Mouse (Mus musculus): Measurements from ENCODE around the gene Glb1. TPM values are rescaled to one million over a fixed set of nuclear protein-coding genes. Genes with fewer than 3 reads are reported as not detected.

Gene Glb1
- polyA plus RNA-seq, 1 experiment: 0.13 TPM

DNA sequence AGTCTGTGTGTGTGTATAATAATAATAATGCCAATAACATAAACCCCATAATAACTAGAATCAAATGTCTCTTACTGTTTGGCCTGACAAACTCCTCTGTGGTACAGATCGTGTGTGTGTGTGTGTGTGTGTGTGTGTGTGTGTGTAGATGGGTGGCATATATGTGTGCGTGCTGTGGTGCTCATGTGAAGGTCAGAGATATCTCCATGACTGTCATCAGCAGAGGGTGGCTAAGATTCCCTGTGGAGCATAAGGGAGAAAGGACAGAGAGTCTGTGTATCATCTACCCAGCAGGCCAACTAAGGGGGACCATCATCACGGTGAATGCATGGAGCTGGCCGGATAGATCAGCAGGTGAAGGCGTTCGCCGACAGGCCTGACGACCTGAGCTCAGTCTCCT lies 46.0 kb downstream of the Glb1 start:
- TF ChIP-seq GATA1 (IDR thresholded peaks at IDR 0.05; ENCODE audit: low read length): no peak
- no peak for TF ChIP-seq TAL1 (IDR thresholded peaks at IDR 0.05; ENCODE audit: low read length)
- Histone ChIP-seq H3K36me3 (ENCODE audit: control insufficient read depth) (no peaks in the 10 kb centered on the region), H3K9me3 (ENCODE audit: control insufficient read depth, low read length) (no peaks in the 10 kb centered on the region), H3K4me3 (replicated peaks) (no peak overlapping the region), H3K4me1 (ENCODE audit: control insufficient read depth) (peaks cover 10% of the 10 kb centered on the region), H3K27me3 (ENCODE audit: control insufficient read depth) (no peaks in the 10 kb centered on the region)

DNA sequence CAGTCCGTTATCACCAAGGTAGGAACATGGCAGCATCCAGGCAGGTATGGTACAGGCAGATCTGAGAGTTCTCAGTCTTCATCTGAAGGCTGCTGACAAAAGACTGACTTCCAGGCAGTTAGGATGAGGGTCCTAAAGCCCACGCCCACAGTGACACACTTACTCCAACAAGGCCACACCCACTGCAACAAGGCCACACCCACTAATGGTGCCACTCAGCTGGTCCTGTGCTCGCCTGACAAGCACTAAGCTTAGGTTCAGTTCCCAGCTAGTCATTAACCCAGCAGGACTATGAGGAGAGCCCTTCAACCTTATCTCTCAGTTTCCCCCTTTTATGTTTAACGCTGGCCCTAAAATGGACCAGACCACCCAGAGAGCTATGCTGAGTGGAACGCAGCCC lies 47.8 kb downstream of the Glb1 start:
- TF ChIP-seq TAL1 (IDR thresholded peaks at IDR 0.05; ENCODE audit: low read length): no peak
- TF ChIP-seq GATA1 (IDR thresholded peaks at IDR 0.05; ENCODE audit: low read length): no peak
- no peak overlapping the region for H3K4me3 ChIP-seq (replicated peaks)
- H3K36me3 ChIP-seq (ENCODE audit: control insufficient read depth): no peaks in the 10 kb centered on the region
- H3K4me1 ChIP-seq (ENCODE audit: control insufficient read depth): peaks cover 10% of the 10 kb centered on the region
- H3K27me3 ChIP-seq (ENCODE audit: control insufficient read depth): no peaks in the 10 kb centered on the region
- H3K9me3 ChIP-seq (ENCODE audit: control insufficient read depth, low read length): no peaks in the 10 kb centered on the region

DNA sequence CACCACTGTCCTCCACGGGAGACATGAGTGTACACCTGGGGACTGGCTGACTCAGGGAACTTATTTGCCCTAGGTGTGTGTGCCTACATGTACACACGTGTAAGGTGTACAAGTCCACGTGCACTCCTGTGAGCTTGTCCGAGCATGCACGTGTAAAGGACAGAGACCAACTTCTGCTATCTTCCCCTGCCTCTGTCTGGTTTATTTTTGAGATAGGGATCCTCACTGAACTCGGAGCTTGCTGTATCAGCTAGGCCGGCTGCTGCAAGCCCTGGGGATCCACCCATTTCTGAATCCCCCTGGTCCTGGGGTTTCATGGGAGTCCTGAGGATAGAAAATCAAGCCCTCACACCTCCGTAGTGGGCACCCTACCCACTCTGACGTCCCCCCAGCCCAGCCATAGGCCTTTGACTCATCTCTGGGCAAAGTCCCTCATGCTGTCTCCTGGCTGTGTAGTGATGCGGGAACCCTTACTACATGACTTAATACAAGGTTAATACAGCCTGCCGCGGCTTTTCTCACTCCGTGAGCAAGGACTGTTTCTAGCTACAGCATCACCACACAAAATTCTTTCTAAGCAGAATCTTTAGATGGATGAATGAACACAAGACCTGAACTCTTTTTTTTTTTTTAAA lies 48.4 kb downstream of the Glb1 start:
- no peaks in the 10 kb centered on the region for H3K36me3 ChIP-seq (ENCODE audit: control insufficient read depth)
- TF ChIP-seq GATA1 (IDR thresholded peaks at IDR 0.05; ENCODE audit: low read length) (no peak), TAL1 (IDR thresholded peaks at IDR 0.05; ENCODE audit: low read length) (no peak)
- H3K9me3 ChIP-seq (ENCODE audit: control insufficient read depth, low read length): no peaks in the 10 kb centered on the region
- H3K27me3 ChIP-seq (ENCODE audit: control insufficient read depth): no peaks in the 10 kb centered on the region
- H3K4me3 ChIP-seq (replicated peaks): no peak overlapping the region
- peaks cover 10% of the 10 kb centered on the region for H3K4me1 ChIP-seq (ENCODE audit: control insufficient read depth)

DNA sequence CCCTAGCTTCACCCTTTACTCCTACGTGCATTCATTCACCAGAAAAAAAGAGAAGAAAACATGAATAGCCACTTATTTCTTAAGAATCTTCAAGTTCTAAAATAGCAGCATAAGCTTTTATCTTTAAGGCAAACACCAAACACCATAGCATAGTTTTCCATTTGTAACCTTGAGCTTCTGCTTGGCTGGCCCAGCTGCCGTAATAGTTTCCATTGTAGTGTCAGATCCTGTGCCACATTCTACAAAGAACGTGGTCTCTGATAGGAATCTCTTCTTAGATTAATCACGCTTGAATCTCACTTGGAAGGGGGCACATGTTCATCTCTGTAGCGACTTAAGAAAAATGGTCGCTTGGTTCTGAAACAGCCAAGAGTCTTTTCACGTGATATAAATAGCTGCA lies 50.7 kb downstream of the Glb1 start:
- H3K27me3 ChIP-seq (ENCODE audit: control insufficient read depth): no peaks in the 10 kb centered on the region
- no peaks in the 10 kb centered on the region for H3K36me3 ChIP-seq (ENCODE audit: control insufficient read depth)
- TF ChIP-seq TAL1 (IDR thresholded peaks at IDR 0.05; ENCODE audit: low read length) (no peak), GATA1 (IDR thresholded peaks at IDR 0.05; ENCODE audit: low read length) (no peak)
- H3K4me3 ChIP-seq (replicated peaks): no peak overlapping the region
- H3K9me3 ChIP-seq (ENCODE audit: control insufficient read depth, low read length): no peaks in the 10 kb centered on the region
- H3K4me1 ChIP-seq (ENCODE audit: control insufficient read depth): peaks cover 10% of the 10 kb centered on the region

DNA sequence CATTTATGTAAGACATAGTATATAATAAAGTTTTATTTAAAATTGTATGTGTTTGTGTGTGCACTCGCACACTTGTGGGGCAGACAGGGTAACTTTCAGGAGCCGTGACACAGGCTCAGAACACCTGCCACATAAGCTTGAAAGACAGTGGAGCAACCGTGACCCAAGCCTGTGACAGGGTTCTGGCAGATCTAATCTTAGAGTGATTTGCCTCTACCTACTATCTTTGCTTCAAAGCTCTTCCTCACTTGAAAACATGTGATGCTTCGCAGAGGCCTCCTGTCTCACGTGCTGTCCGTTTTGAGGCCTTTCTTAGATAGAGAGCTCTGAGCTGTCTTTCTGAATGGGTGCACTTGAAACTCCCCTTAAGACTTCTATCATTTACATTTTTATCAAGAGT lies 51.5 kb downstream of the Glb1 start:
- Histone ChIP-seq H3K4me3 (replicated peaks) (no peak overlapping the region), H3K36me3 (ENCODE audit: control insufficient read depth) (no peaks in the 10 kb centered on the region), H3K4me1 (ENCODE audit: control insufficient read depth) (peaks cover 10% of the 10 kb centered on the region), H3K27me3 (ENCODE audit: control insufficient read depth) (no peaks in the 10 kb centered on the region), H3K9me3 (ENCODE audit: control insufficient read depth, low read length) (no peaks in the 10 kb centered on the region)
- TF ChIP-seq GATA1 (IDR thresholded peaks at IDR 0.05; ENCODE audit: low read length) (no peak), TAL1 (IDR thresholded peaks at IDR 0.05; ENCODE audit: low read length) (no peak)

DNA sequence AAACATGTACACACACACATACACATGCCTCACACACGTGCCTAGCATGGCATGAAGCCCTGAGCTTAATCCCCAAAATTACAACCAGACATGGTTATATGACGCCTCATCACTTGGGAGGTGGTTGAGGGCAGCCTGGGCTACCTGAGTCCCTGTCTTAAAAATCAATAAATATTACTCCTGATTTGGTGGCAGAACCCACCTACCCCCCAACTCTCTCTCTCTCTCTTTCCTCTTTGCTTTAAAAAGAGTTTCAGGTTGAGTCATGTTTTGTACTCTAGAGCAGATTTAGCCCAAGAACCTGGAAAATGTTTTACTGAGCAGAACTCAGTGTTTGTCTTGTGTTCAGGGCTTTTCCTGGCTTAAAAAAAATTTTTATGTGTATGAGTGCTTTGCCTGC lies 54.5 kb downstream of the Glb1 start:
- Histone ChIP-seq H3K4me3 (replicated peaks) (no peak overlapping the region), H3K36me3 (ENCODE audit: control insufficient read depth) (no peaks in the 10 kb centered on the region; the same call in 1 of the 2 replicates), H3K27me3 (ENCODE audit: control insufficient read depth) (no peaks in the 10 kb centered on the region), H3K9me3 (ENCODE audit: control insufficient read depth, low read length) (no peaks in the 10 kb centered on the region), H3K4me1 (ENCODE audit: control insufficient read depth) (no peaks in the 10 kb centered on the region)
- no peak for TF ChIP-seq TAL1 (IDR thresholded peaks at IDR 0.05; ENCODE audit: low read length)
- TF ChIP-seq GATA1 (IDR thresholded peaks at IDR 0.05; ENCODE audit: low read length): no peak

DNA sequence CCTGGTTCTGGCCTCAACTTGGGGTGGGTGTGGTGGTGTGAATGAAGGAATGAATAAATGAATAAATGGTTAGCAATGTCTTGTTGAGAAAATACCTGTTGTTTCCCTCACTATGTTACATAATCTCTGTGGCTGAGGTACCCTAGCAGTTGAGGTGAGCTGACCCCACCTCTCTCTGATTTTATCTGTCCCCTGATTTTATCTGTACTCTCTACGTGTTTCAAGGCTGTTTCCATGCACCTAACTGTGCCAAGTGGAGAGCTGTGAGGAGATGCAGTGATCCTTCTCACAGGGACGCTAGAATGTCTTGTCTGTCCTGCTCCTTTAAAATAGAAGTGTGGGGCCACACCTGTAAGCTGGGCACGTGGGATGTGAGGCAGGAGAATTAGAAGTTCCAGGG lies 57.6 kb downstream of the Glb1 start:
- H3K36me3 ChIP-seq (ENCODE audit: control insufficient read depth): no peaks in the 10 kb centered on the region; the same call in 1 of the 2 replicates
- no peak overlapping the region for H3K4me3 ChIP-seq (replicated peaks)
- no peaks in the 10 kb centered on the region for H3K9me3 ChIP-seq (ENCODE audit: control insufficient read depth, low read length)
- TF ChIP-seq TAL1 (IDR thresholded peaks at IDR 0.05; ENCODE audit: low read length) (no peak), GATA1 (IDR thresholded peaks at IDR 0.05; ENCODE audit: low read length) (no peak)
- H3K27me3 ChIP-seq (ENCODE audit: control insufficient read depth): no peaks in the 10 kb centered on the region
- no peaks in the 10 kb centered on the region for H3K4me1 ChIP-seq (ENCODE audit: control insufficient read depth)

DNA sequence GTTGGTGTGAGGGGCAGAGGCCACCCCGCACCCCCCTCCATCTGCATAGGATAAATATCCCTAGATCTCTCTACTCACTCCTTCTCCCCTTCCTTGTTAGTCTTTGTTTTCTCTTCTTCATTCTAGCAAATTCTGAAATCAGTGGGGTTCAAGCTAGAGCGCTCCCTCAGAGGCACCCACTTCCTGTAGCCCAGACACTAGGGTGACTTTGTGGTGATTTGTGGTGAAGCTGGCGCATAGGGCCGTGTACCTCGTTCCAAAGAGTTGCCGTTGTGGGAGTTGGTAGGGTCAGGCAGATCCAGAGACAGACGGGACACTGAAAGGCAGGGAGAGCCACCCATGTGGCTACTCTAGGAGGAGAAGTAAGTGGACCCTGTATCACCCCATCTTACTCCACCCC lies 61.7 kb downstream of the Glb1 start:
- TF ChIP-seq GATA1 (IDR thresholded peaks at IDR 0.05; ENCODE audit: low read length): no peak
- TF ChIP-seq TAL1 (IDR thresholded peaks at IDR 0.05; ENCODE audit: low read length): no peak
- H3K4me1 ChIP-seq (ENCODE audit: control insufficient read depth): peaks cover 15% of the 10 kb centered on the region
- peaks cover 2% of the 10 kb centered on the region; the same call in 1 of the 2 replicates for H3K36me3 ChIP-seq (ENCODE audit: control insufficient read depth)
- no peaks in the 10 kb centered on the region for H3K27me3 ChIP-seq (ENCODE audit: control insufficient read depth)
- no peak overlapping the region for H3K4me3 ChIP-seq (replicated peaks)
- H3K9me3 ChIP-seq (ENCODE audit: control insufficient read depth, low read length): no peaks in the 10 kb centered on the region

DNA sequence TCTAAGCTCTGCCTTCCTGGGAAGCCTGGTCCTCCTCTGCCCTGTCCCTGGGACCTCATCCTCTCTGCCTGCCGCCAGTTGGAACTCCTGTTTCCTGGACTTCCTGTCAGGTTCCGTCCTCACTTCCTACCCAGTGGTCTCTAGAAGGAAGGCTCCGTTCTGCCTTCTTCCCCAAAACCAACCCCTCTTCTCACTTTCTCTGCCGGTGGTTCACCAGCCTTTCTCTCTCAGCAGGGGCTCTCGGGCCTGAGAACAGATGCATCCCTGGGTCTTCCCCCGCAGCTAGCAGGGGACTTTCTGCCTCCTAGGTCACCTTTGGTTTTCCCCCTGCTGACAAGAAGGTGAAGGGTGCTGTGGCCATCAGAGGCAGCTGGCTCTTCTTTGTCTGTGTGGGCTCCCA lies 64.6 kb downstream of the Glb1 start:
- TF ChIP-seq GATA1 (IDR thresholded peaks at IDR 0.05; ENCODE audit: low read length): no peak
- peaks cover 28% of the 10 kb centered on the region for H3K4me1 ChIP-seq (ENCODE audit: control insufficient read depth)
- no peaks in the 10 kb centered on the region for H3K27me3 ChIP-seq (ENCODE audit: control insufficient read depth)
- peaks cover 2% of the 10 kb centered on the region; the same call in 1 of the 2 replicates for H3K36me3 ChIP-seq (ENCODE audit: control insufficient read depth)
- H3K9me3 ChIP-seq (ENCODE audit: control insufficient read depth, low read length): no peaks in the 10 kb centered on the region
- H3K4me3 ChIP-seq (replicated peaks): no peak overlapping the region

DNA sequence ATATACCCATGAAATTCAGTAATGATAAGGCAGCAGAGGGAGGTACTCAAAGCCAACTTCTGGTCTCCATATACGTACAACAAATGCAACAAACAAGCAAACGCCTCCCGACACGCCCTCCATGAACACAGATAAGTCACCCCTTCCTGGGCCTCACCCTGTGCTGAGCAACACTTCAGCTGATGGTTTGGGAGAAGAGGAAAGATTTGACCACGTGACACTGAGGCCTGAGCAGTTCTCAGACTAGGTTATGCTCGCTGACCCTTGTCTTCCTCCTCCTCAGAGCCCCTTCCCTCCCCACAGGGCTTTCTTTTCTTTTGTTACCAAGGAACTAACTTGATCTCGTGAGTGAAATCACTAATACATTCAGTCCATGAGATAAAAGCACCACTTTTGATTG lies 66.0 kb downstream of the Glb1 start:
- H3K27me3 ChIP-seq (ENCODE audit: control insufficient read depth): no peaks in the 10 kb centered on the region
- no peaks in the 10 kb centered on the region for H3K9me3 ChIP-seq (ENCODE audit: control insufficient read depth, low read length)
- peaks cover 2% of the 10 kb centered on the region; the same call in 1 of the 2 replicates for H3K36me3 ChIP-seq (ENCODE audit: control insufficient read depth)
- no peak overlapping the region for H3K4me3 ChIP-seq (replicated peaks)
- TF ChIP-seq GATA1 (IDR thresholded peaks at IDR 0.05; ENCODE audit: low read length) (no peak), TAL1 (IDR thresholded peaks at IDR 0.05; ENCODE audit: low read length) (no peak)
- H3K4me1 ChIP-seq (ENCODE audit: control insufficient read depth): peaks cover 28% of the 10 kb centered on the region

Data from erythroblast, embryonic 14.5 days (primary cell).